Mouse (Mus musculus): ENCODE results near the gene Abcc8.
A peak's percentile ranks its signal among the peaks of the same experiment; 100 is the strongest.
"Not testable (repeated sequence)": the region's sequence is repeated elsewhere in the genome, so short reads cannot be mapped to it uniquely, and the experiment has no call there.

Abcc8 gene

DNA sequence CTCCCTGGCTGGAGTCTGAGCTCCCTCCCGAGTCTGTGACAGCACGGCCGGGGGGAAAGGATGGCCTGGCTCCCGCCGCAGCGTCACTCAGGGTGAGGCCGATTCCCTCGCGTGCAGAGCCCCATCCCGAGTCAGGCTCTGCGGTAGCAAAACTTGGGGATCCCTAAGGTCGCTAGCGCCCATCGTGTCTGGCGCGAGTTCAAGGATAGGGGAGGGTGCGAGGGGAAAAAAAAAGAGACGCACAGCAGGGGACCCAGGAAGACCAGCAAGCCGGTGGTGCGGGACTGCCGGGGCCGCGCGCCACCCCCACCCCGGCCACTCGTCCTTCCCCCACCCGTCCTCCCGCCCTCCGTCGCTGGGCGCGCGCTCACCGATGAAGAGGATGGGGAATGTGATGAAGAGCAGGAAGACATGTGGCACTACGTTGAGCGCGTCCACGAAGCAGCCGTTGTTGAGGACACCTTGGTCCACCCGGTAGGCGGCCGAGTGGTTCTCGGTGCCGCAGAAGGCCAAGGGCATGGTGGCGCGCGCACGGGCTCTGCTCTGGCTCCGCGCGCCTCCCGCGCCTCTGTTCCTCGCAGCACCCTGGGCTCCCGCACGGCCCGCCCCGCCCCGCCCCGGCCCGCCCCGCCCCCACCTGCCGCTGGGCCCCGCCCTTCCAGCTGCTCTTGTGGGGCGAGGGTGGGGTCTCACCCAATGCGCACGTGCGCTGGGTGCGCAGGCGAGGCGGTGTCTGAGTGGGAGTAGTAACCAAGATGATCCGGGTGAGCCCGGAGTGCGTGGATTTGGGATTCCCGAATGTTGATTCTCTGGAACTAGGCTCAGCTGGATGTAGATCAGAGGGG, at the start of gene Abcc8:
TSS of gene Abcc8 (minus strand) at position 603 of the 845 bp plus-strand sequence.
- DNase-seq (ENCODE audit: low spot score), result no peak

DNA sequence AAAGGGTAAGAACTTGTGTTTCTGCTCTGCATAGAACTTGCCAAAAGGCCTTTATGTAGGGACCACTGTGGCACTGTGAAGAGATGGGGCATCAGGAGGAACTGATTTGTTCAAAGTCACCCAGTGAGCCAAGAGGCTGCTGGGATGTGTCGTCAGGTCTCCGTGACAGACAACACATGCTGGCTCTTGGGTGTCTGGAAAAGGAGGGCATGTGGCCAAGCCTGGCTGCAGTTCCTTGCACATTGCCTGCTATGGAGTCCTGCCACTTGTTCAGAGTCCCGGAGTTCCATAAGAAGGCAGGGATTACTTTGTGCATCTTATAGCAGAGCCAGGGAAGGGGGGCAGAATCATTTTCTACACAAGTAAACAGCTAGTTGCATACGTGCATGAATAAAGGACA, 47.1 kb upstream of the Abcc8 start:
- DNase-seq (ENCODE audit: low spot score), result no peak

DNA sequence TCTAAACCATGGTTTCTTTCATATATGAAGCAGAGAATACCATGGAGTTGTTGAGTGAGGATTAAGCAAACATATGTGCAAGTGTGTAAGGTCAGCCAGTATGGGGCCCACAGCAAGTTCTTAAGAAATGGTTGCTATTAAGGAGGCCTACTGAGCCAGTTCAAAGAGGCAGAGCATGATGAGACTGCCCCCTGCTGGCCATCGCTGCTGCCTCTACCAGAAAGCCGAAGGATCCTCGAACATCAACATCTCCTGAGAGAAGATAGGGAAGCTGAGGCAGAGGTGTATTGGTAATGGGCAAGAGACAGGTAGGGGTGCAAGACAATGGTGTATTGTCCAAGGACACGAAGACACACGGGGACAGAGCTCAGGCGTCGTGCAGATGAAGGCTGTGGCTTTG, 46.4 kb upstream of the Abcc8 start:
- peak; percentile 49 for DNase-seq (ENCODE audit: low spot score)

DNA sequence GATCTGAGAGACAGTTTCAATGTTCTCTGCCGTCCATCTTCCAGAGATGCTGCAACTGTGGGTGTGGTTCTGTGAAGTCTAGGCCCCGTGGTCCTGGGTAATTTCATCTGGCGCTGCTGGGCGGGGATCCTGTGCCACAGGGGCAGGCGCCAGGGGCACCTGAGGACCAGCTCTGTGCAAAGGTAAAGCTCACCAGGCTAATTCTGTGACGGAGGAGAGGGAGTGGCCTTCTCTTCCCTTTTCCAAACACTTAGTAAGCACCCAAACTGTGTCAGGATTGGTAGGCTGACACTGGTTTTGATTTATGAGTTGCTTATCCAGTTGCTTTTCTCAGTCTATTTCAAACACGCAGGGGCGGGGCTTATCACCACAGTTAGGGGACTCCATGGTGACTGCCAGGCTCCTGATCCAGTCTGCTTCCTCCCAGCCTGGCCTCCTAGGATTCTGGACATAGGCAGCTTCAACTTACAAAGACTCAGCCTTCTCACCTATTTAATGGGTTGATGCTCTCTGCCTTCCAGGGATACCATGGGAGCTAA, 40.8 kb upstream of the Abcc8 start:
- no peak for DNase-seq (ENCODE audit: low spot score)

DNA sequence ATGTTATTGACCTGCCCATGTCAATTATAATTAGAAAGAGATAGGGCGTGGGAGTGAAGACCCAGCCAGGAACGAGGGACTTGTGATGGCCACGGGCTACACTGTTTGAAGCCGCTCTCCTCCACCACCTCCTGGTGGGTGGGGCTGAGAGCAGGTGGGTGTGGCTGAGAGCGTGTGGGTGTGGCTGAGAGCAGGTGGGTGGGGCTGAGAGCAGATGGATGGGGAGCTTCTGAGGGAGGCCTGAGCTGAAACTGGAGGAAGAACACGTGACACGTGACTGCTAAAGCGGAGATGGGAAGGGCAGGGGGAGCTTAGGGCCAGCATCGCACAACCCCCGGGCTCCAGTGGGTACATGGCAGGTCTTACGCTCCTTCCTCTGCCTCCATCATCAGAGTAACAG, 38.6 kb upstream of the Abcc8 start:
- no peak for DNase-seq (ENCODE audit: low spot score)

DNA sequence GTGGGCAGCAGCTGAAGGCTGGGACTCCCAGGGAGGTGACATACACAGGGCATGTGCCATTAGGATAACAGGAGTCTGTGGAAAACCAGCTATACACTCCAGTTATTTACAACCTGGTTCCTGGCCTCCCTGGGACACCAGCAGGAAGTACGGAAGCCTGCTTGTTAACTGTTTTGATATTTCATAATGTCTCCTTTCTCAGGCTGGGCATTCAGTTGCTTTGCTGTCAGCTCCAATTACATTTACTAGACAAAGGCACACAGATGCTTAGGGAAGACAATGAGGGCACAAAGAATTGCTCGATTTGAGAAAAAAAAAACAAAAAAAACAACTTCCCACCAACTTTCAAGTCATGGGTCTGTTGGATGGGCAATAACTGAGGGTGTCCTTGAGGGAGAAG, 36.6 kb upstream of the Abcc8 start:
- no peak for DNase-seq (ENCODE audit: low spot score)

DNA sequence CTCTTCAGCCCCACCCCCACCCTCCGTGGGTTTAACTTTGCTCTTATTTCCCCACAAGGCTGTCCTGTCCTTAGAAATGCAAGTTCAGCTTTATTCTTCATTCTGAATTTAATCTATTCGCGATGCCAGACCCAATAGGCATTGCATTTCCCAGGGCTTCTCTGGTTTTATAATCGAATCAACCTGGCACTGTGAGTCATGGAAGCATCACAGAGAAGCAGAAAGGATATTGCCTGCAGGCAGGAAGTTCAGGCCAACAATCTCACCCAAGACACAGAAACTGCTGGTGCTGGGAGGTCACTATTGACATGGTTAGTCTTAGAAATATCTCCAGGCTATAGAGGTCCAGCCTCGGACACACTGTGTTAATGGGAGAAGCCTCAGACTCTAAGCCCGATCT, 30.4 kb upstream of the Abcc8 start:
- DNase-seq (ENCODE audit: low spot score), result no peak

DNA sequence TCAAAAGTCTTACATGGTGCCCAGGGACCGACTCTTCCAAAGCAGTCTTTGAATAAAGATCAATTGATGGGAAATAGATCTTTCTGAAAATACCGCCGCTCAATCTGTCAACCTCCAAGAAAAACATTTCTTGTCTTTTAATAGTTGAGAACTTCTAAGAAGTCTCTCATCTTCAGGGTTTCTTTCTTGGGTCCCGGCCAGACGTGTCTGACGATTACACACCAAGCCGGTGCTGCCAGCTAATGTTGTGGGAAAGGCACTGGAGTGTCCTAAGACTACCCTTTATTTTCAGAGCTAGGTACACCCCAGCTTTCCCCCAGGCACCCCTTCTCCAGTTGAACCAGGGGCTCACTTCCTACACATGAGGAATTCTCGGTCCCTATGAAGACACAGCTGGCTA, 28.3 kb upstream of the Abcc8 start:
- no peak for DNase-seq (ENCODE audit: low spot score)

DNA sequence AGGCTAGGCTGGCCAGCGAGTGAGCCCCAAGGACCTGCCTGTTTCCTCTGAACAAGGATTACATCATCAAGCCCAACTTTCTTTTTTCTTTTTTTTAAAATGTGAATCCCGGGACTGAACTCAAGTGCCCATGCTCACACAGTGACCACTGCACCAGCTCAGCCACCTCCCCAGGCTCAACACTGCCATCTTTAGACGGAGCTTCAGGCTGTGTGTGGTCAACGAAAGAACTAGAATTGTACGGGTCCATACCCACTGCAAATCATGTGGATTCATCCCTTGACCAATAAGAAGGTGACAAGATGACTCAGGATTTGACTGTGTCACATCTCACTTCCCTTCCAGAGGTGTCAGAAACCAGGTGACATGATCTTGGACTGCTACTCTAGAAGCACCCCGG, 24.9 kb upstream of the Abcc8 start:
- DNase-seq (ENCODE audit: low spot score), result no peak

DNA sequence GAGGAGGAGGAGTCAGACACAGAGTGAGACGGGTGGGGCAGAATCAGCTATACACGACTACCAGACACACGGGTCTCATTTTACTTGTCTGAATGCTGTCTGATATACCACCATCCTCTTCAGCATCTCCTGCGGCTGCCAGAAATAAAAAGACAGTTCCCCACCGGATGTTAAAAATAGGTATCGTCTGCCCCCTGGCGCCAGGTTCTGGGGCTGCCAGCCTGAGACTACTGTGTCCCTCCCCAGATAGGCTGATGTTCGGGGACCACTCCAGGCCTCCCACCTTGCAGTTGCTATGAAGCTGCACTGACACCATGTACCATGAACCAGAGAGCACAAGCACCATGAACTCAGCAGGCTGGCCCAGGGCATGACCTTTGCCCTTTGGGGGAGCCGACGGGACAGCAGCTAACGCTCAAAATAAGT, 24.2 kb upstream of the Abcc8 start:
- DNase-seq (ENCODE audit: low spot score), result peak; percentile 11

DNA sequence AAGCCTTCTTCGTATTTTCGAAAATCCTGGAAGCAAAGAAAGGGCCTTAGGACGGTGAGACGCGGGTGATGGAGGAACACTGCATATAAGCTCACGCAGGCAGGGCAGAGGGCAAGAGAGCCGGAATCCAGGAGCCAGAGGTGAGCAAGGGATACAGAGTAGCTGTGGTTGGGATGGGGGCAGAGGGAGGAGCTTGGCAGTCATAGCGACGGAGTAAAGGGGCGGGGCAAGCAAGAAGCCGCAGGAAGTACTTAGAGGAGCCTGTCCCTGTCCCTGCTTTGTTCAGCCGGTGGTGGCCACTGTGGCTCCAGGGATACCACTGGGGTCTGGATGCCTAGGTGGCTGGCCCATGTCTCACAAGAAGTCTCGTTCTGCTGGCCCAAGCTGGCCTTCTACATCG, 21.8 kb upstream of the Abcc8 start:
- no peak for DNase-seq (ENCODE audit: low spot score)

DNA sequence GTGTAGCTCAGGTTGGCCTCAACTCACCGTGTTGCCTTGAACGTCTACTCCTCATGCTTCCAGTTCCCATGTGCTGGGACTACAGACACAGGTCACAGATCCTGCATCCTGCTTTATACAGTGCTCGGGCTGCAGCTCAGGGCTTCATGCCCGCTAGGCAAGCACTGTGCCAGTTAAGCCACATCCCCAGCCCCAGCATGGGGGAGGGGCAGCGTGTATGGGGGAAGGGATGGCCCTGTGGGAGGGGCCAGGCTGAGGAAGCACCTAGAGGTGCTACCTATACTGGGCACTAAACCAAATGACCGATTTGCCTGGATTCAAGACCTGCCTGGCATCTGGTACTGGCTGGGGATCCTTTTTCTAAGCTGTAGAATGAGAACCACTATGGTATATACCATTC, 20.2 kb upstream of the Abcc8 start:
- DNase-seq (ENCODE audit: low spot score), result no peak

DNA sequence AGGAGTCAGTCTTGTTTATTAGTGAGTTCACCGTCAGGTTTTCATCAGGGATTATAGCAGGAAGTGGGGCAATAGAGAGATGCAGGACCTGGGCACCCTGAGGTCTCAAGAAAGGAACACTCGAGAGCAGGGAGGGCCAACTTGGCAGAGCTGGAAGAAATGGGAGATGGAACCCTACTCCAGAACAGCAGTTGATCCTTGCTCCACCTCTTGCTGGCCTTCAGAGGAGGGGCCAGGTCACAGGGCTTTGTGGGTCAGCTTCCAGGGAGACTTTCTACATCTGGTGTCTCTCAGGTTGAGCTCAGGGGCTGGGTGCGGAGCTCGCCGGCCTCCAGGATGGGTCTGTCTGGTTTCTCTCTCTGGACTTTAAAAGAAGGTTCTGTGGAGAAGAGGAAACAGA, 15.5 kb upstream of the Abcc8 start:
- no peak for DNase-seq (ENCODE audit: low spot score)

DNA sequence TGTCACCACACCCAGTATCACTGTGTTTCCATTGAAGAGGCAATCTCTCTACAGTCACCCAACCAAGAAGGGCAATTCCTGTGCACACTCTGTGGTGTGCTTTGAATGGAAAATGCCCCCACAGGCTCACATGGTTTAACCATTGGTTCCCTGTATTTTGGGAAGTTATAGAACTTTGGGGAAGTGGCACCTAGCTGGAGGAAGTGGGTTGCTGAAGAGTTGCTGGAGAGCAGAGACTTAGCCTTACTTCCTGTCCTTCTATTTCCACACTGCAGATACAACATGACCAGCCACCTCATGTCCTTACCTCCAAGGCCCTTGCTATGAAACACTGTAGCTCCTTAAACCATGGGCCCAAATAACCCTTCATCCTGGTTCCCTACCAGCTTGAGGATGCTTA, 4.4 kb upstream of the Abcc8 start:
- DNase-seq (ENCODE audit: low spot score), result no peak

DNA sequence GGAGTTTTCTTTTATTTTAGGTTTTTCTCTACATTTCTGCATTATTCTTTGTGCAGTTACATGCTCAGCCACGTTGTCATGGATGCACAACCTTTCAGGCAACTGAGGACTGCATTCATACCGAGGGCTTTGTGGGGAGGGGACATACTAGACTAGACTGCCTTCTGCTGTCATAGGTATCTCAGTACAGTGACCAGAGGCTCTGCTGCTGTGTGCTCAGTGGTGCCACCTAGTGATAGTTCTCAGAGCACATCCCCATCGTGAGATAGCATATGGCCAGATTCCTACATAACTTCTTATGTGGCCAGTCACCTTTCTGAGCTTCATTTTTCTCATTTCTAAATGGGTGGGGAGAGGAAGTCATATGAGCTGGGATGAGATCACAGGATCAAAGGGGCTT, 1.8 kb upstream of the Abcc8 start:
- DNase-seq (ENCODE audit: low spot score), result peak; percentile 37

DNA sequence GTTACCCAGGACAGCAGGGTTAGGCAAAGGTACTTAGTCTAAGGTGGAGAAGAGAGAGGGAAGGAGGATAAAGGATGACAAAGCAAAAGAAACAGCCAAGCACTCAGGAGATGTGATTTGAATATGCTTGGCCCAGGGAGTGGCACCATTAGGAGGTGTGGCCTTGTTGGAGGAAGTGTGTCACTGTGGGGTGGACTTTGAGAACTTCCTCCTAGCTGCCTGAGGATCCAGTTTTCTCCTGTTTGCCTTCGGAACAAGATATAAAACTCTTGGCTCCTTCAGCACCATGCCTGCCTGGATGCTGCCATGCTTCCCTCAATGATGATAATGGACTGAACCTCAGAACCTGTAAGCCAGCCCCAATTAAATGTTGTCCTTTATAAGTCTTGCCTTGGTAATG, 10.9 kb downstream of the Abcc8 start:
- not testable (repeated sequence) for DNase-seq (ENCODE audit: low spot score)

DNA sequence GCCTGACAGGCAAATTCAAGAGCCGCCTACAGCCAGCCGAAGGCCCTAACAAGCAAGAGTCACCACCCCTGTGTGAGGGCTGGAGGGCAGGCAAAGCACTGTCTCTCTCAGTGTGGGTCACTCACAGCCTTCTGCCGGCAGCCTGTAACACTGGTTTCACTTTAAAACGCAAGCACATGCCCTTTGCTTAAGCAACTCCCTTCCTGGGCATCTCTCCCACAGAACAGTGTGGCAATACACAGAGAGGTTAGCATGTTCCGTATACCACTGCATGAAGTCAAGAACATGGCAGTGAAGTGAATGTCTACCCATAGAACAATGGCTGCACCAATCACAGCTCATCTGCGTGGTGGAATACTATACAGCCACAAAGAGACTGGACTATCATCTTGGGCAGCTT, 11.4 kb downstream of the Abcc8 start:
- no peak for DNase-seq (ENCODE audit: low spot score)

DNA sequence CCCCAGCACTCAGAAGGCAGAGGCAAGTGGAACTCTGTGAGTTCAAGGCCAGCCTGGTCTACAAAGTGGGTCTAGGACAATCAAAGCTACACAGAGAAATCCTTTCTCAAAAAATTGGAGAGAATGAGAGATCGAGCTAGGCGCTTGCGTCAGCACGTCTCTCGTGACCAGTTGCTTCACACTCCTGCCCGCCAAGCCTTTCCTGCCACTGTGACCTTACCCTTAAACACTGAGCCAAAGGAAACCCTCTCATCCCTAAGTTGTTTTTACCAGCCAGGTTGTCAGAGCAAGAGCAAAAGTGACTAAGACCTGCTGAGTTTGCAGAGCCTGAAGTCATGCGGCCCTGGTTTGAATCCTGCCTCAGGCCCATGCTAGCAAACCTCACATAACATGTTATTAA, 11.9 kb downstream of the Abcc8 start:
- DNase-seq (ENCODE audit: low spot score), result no peak

DNA sequence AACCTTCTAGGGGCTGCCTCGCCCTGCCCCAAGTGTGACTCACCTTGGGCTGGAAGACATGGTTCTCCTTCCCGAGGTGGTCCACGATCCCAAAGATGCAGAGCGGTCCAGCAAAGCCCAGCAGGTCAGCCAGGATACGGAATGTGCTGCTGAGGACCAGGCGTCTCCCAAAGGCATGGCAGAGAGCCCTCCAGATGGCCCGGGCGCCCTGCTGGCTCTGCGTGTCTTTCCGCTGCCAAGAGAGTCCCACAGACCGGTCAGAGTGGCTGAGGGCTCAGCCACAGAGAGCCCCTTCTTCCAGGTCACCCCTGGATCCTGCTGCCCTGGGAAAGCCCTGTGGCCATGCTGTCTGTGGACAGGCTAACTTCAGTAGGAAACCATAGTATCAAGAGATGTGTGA, 14.0 kb downstream of the Abcc8 start:
- DNase-seq (ENCODE audit: low spot score), result no peak

DNA sequence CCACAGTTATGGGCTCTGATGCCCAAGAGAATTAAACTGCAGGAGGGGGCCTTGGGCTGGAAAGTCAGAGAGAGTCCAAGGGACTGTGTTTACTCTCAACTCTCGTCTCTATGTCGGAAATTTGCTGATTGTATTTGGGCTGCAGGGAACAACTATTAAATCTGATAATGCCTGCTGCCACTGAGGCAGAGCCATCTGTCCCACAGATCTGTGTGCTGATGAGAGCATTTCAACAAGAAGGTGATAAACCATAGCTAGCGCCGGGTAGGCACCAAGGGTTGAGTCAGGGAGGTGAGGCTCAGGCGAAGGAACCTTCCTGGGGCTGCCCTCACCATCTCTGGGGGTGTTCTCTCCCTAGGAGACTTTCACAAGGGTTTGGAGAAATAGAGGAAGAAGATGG, 17.1 kb downstream of the Abcc8 start:
- no peak for DNase-seq (ENCODE audit: low spot score)

DNA sequence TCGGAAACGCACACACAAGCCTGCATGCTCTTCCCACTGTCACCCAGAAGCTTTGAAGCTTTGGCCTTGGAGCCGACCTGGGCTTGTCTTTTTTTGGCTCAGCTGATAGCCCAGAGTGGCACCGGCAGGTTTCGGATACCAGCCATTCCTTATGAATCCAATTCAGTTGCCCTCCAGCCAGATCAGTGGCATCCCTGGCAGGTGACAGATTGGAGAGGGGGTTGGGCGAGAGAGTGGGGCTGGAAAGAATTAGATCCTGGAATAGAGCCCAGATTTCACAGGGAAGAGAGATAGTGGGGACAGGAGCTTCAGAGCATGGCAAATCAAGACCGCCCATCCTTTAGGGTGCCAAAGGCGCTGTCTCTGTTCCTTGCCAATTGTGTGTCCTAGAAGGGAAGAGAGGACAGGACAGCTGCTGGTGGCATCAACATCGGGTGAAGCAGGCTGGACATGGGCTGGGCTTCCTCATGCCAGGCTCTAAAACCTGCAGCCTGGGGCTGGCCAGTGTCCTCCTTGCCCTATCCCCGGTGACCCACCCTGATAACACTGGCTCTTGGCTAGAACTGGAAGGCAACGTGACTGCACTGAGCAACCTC, 17.6 kb downstream of the Abcc8 start:
- no peak for DNase-seq (ENCODE audit: low spot score)

DNA sequence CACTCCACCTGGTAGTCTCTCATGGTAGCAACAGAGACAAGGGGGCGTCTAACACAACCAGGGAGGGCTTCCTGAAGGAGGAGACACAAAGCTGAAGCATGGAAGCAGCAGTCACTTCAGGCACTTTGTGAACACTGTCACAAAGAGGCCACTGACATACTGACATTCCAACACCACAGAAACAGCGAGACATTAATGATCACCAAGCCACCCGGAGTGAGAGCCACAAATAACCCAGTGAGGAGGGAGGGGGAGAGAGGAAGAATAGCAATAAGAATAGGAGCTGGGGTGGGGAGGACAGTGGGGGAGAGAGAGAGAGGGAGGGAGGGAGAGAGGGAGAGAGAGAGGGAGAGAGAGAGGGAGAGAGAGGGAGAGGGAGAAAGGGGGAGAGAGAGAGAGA, 18.2 kb downstream of the Abcc8 start:
- no peak for DNase-seq (ENCODE audit: low spot score)

DNA sequence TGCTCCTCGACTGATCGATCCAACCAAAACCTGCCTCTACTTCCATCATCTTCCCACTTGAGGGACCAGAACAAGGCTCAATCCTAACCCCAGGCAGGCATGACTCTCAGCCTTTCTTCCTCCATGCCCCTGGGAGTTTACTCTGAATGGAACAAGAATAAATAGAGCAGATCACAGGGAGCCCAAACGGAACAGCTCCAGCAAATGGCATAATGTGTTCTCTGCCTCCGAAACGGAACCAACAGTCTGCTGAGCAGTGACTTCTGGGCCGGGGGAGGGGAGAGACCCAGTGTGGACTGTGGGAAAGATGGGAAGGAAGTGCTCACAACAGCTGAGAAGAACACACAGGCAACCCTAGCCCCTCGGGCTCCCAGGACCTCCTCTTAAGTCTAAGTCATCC, 22.1 kb downstream of the Abcc8 start:
- DNase-seq (ENCODE audit: low spot score), result no peak
